Mouse (Mus musculus) forebrain, postnatal 0 days (tissue): ENCODE measurements at regions not wholly inside any gene's neighbourhood (a gene's known extent, or its start where the extent isn't known, plus 50 kb on each side); places are given as distances from the start of the nearest gene placed in this dataset.

Experiments used
- ATAC-seq: fragments of 200-750 bp; cut with Nextera tagmentation; 2 replicates; pipeline ENCODE4 v1.8.0; 2017; ENCODE audit warnings: mild to moderate bottlenecking, moderate library complexity
- DNase-seq: peaks from one replicate; pipeline ENCODE4 v3.0.0-alpha.2; 2015
- H3K27ac ChIP-seq: fragments of 300-500 bp; sonication (generic); 2 replicates; pipeline ENCODE4 v1.5.1; 2014; ENCODE audit warnings: low read depth, mild to moderate bottlenecking, antibody characterized with exemption, low read length, moderate library complexity, mixed read lengths
- H3K27me3 ChIP-seq: fragments of 300-500 bp; sonication (generic); 2 replicates; pipeline ENCODE4 v1.6.1; 2014; ENCODE audit warnings: mild to moderate bottlenecking, low read length, mixed read lengths; ENCODE audit not compliant: insufficient read depth
- H3K36me3 ChIP-seq: fragments of 300-500 bp; sonication (generic); 2 replicates; pipeline ENCODE4 v1.6.1; 2014; ENCODE audit warnings: mild to moderate bottlenecking, moderate library complexity; ENCODE audit not compliant: insufficient read depth
- H3K4me1 ChIP-seq: fragments of 300-500 bp; sonication (generic); 2 replicates; pipeline ENCODE4 v1.6.1; 2014; ENCODE audit warnings: antibody characterized with exemption; ENCODE audit not compliant: insufficient read depth
- H3K4me2 ChIP-seq: fragments of 300-500 bp; sonication (generic); 2 replicates; pipeline ENCODE4 v1.6.1; 2014; ENCODE audit warnings: low read depth, mild to moderate bottlenecking, moderate library complexity
- H3K4me3 ChIP-seq: fragments of 300-500 bp; sonication (generic); 2 replicates; pipeline ENCODE4 v1.5.1; 2014; ENCODE audit warnings: low read depth, low read length, mixed read lengths
- H3K9ac ChIP-seq: fragments of 300-500 bp; sonication (generic); 2 replicates; pipeline ENCODE4 v1.6.1; 2014; ENCODE audit warnings: mild to moderate bottlenecking
- H3K9me3 ChIP-seq: fragments of 300-500 bp; sonication (generic); 2 replicates; pipeline ENCODE4 v1.6.1; 2016; ENCODE audit warnings: low read length
- CTCF ChIP-seq: sonication (generic); IDR thresholded peaks from 2 replicates; pipeline ENCODE4 v1.5.1; 2016; ENCODE audit warnings: antibody characterized with exemption, control low read depth, low read depth
- WGBS: fragments of 180-500 bp; shearing (Covaris S2); extraction: QIAGEN DNeasy Blood & Tissue Kit; methylation state at CpG from one replicate; pipeline ENCODE4 v1.1.7; 2014; 5-methylcytosine and 5-hydroxymethylcytosine counted together

DNA sequence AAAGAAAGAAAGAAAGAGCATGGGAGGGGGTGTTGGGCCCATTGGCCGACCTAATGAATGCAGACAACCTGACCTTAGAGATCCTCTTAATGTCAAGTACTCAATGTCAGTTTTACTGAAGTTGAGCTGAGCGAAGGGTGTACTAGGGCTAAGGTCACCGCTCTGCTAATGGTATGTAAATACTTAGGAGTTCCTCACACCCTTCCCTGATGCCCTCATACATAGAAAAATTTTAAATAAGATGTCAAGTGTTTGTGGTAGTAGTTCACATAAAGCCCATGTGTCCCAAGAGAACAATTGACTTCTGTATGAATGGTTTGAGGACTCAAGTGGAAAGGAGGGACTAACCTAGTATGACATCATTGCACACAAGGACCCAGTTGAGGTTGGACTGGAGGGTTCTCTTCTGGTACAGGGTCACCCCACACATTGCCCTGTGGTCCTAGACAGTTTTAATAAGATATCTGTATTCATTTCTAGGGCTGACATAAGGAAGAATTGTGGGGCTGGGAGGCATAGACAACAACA, 490.0 kb upstream of the Gm10131 start:
- no peaks in the 10 kb centered on the region for H3K27me3 ChIP-seq
- no peak for TF ChIP-seq CTCF
- no peak for DNase-seq
- no peak overlapping the region for H3K4me3 ChIP-seq
- no peak for ATAC-seq
- WGBS: 70% methylated on average over 3 of the region's 3 CpGs
- H3K9me3 ChIP-seq: no peaks in the 10 kb centered on the region
- no peak overlapping the region for H3K4me2 ChIP-seq
- no peaks in the 10 kb centered on the region for H3K4me1 ChIP-seq
- no peak overlapping the region for H3K27ac ChIP-seq
- H3K36me3 ChIP-seq: no peaks in the 10 kb centered on the region
- no peak overlapping the region for H3K9ac ChIP-seq

DNA sequence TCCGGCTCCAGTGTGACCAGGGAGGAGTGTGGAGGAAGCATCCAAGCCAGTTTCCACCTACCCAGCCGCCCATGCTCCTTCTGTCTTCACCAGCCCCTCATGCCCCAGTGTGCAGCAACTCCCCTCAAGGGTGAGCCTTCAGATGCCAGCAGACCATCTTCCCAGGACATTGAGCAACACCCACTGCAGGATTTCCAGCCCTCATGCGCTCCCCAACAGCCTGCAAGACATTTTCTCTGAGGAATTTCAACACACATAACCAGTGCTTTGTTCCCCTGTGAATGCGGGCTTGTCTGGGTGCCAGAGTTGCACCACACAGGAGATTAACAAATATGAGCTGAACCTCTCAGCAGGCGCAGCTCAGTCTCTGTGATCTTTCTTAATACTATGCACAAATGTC, 489.3 kb upstream of the Gm10131 start:
- no peaks in the 10 kb centered on the region for H3K9me3 ChIP-seq
- WGBS: 37% methylated on average over 5 of the region's 5 CpGs
- DNase-seq (no peak), ATAC-seq (no peak)
- H3K36me3 ChIP-seq: no peaks in the 10 kb centered on the region
- no peak overlapping the region for H3K4me3 ChIP-seq
- no peaks in the 10 kb centered on the region for H3K27me3 ChIP-seq
- H3K4me1 ChIP-seq: no peaks in the 10 kb centered on the region
- no peak overlapping the region for H3K4me2 ChIP-seq
- TF ChIP-seq CTCF: no peak
- no peak overlapping the region for H3K27ac ChIP-seq
- no peak overlapping the region for H3K9ac ChIP-seq

DNA sequence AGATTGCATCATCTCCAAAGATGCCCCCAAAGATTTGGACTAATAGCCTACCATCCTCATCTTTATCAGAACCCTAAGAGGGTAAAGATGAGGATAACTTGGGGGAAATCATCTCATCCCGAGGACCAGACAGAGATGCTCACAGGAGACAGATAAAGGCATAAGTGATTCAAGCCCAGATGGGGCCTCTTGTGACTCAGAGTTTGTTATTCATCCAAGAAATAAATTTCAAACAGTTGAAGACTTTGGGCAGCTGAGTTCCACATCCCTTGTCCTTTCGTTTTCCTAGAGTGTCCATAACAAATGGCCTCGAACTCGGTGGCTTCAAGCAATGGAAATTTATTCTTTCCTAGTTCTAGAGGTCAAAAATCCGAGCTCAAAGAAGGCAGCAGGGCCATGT, 485.1 kb upstream of the Gm10131 start:
- no peak overlapping the region for H3K4me3 ChIP-seq
- H3K9me3 ChIP-seq: no peaks in the 10 kb centered on the region
- no peak for TF ChIP-seq CTCF
- no peak overlapping the region for H3K4me2 ChIP-seq
- H3K27me3 ChIP-seq: no peaks in the 10 kb centered on the region
- WGBS: 75% methylated on average over 5 of the region's 5 CpGs
- H3K36me3 ChIP-seq: no peaks in the 10 kb centered on the region
- DNase-seq (no peak), ATAC-seq (no peak)
- H3K27ac ChIP-seq: no peak overlapping the region
- no peaks in the 10 kb centered on the region for H3K4me1 ChIP-seq
- no peak overlapping the region for H3K9ac ChIP-seq

DNA sequence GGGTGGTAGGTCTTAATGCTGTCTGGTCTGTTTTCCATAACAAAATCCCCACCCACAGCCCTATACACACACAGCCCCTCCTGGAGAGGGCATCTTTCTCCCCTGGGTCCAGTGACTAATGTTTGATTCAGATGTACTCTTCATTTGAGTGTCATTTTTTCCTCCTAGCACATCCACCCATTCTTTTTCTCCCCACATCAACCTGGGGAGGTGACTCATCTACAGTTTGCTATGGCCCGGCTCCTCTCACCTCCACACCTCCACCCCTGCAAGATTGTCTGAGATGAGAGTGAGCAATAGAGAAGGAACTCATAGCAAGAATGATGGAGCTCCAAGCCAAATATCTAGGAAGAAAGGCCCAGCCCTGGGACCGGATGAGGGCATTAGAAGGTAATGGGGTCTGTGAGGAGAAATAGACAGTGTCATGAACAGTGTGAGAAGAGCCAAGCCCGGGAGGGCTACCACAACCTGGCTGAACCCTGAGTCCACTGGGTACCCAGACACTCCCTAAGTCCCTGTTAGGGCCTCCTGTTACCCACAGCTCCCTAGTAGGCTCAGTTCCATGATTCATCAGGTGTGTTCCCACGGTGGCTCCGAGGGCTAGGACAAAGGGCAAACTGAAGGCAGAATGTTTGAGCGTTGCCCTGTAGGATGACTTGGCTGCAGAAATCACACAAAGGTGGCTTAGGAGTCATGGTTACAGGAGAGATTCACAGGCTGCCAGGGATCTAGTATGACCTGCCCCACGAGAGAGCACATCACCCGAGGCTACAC, 479.6 kb upstream of the Gm10131 start:
- no peak overlapping the region for H3K4me3 ChIP-seq
- 91% methylated on average over 8 of the region's 8 CpGs for WGBS
- DNase-seq (no peak), ATAC-seq (no peak)
- H3K9ac ChIP-seq: no peak overlapping the region
- no peaks in the 10 kb centered on the region for H3K4me1 ChIP-seq
- no peak overlapping the region for H3K4me2 ChIP-seq
- no peaks in the 10 kb centered on the region for H3K9me3 ChIP-seq
- no peaks in the 10 kb centered on the region for H3K36me3 ChIP-seq
- H3K27me3 ChIP-seq: no peaks in the 10 kb centered on the region
- no peak overlapping the region for H3K27ac ChIP-seq
- no peak for TF ChIP-seq CTCF

DNA sequence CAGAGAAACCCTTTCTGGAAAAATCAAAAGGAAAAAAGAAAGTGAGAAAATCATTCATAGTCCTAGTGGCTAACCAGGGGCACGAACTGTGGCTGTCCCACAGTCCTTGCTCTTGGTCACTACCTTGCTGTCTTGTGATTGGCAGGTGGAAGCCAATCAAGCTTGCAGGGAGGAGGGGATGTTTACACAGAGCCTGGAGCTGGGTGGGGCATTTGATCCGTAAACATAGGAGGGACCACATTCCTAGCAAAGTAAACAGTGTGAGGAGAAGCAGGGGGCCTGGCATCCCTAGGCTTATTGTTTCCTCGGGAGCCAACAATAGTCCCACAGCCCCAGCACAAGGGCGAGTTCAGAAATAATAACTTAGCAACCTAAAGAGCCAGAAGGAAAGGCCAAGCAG, 466.5 kb upstream of the Gm10131 start:
- no peak for TF ChIP-seq CTCF
- no peaks in the 10 kb centered on the region for H3K9me3 ChIP-seq
- H3K27me3 ChIP-seq: no peaks in the 10 kb centered on the region
- WGBS: 26% methylated on average over 4 of the region's 4 CpGs
- no peak for ATAC-seq
- no peak overlapping the region for H3K4me3 ChIP-seq
- no peak overlapping the region for H3K4me2 ChIP-seq
- no peaks in the 10 kb centered on the region for H3K36me3 ChIP-seq
- H3K4me1 ChIP-seq: no peaks in the 10 kb centered on the region
- H3K9ac ChIP-seq: no peak overlapping the region
- DNase-seq: no peak
- H3K27ac ChIP-seq: no peak overlapping the region

DNA sequence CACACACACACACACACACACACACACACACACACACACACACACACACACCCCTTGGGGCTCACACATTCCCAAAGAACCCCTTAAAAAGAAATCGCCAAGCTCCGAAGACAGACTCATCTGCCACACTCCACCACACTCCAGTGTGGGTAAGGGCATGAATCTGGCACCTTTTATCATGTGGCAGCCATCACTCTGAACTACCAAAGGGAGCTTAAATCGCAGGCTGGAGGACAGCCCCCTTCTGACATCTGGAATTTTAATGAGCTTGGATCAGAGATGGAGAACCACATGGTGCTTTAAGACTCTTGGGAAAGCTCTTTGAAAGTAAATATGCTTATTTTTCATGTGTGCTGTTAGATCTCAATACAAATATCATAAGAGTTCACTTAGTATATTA, 462.5 kb upstream of the Gm10131 start:
- Histone ChIP-seq H3K36me3 (no peaks in the 10 kb centered on the region), H3K27ac (no peak overlapping the region), H3K27me3 (no peaks in the 10 kb centered on the region), H3K4me2 (no peak overlapping the region), H3K9ac (no peak overlapping the region), H3K9me3 (0 out of 2 replicates have a peak, but pooled peaks cover 3% of the 10 kb centered on the region), H3K4me3 (no peak overlapping the region), H3K4me1 (no peaks in the 10 kb centered on the region)
- DNase-seq: no peak
- 55% methylated on average over 3 of the region's 3 CpGs for WGBS
- TF ChIP-seq CTCF: no peak
- ATAC-seq: no peak

DNA sequence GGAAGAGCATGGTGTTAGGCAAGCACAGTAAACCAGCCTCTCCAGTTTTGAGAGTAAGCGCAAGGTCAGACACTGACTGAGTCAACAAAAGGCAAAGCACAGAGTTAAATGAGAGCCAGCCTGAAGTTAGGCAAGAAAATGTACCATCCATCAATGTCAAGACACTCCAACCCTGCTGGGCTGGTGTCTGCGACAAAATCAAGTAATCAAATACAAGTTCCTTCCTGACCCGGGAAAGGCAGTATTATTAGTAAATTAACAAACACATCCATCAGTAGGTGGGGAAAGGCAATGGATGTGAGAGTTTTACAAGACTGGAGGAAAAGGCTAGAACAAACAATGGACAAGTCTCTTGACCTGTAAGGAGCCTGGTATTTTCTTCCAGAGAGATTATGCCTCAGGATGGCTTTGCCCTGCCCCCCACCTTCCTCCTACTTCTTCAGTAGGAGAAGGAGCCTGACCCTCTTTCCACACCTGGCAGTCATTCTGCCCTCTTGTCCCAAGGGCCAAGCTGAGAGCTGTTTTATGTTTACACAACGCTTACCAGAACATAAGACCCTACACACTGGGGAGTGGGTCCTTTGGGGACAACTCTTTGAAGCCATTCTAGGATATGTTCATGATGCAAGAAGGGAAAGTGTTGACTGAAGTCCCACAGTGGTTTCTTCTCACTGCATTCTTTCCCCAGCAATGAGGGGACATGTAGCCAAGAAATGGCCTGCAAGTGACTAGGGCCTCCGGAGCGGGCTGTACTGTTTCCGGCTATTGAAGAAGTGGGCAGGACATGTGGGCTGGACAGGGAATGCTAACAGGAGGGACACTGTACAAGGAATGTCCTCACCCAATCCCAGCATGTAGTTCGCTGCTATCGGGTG, 461.7 kb upstream of the Gm10131 start:
- Histone ChIP-seq H3K9ac (no peak overlapping the region), H3K27ac (no peak overlapping the region), H3K4me3 (no peak overlapping the region), H3K4me1 (no peaks in the 10 kb centered on the region), H3K36me3 (no peaks in the 10 kb centered on the region), H3K27me3 (no peaks in the 10 kb centered on the region), H3K4me2 (no peak overlapping the region), H3K9me3 (0 out of 2 replicates have a peak, but pooled peaks cover 3% of the 10 kb centered on the region)
- 85% methylated on average over 9 of the region's 9 CpGs for WGBS
- no peak for ATAC-seq
- DNase-seq: no peak
- TF ChIP-seq CTCF: no peak
